Mouse (Mus musculus): ENCODE data around the gene Ndufs3.
A peak's percentile ranks its signal among the peaks of the same experiment; 100 is the strongest.

Gene Ndufs3

GRCm38 (mm10) chr2:90904076-90904855, at the start of gene Ndufs3, which contains the start of gene Kbtbd4:
TSS of gene Ndufs3 (minus strand) at chr2:90904827.
TSS of gene Kbtbd4 (plus strand) at chr2:90904740.
- peak; percentile 89 to 96 for DNase-seq (ENCODE audit: inconsistent age in 2 of 2, low spot score in 1 of 2)

- DNase-seq (ENCODE audit: inconsistent age in 2 of 2, low spot score in 1 of 2): no peak
Measured at GRCm38 (mm10) chr2:90953461-90953860, 48.8 kb upstream of the Ndufs3 start.

- peak; percentile 23 to 67 for DNase-seq (ENCODE audit: inconsistent age in 2 of 2, low spot score in 1 of 2)
Measured at GRCm38 (mm10) chr2:90950582-90951194, 46.1 kb upstream of the Ndufs3 start.

GRCm38 (mm10) chr2:90950149-90950548, 45.5 kb upstream of the Ndufs3 start:
- peak in 1 of 2 experiments; percentile 43 for DNase-seq (ENCODE audit: inconsistent age in 2 of 2, low spot score in 1 of 2)

- DNase-seq (ENCODE audit: inconsistent age in 2 of 2, low spot score in 1 of 2): no peak
Measured at GRCm38 (mm10) chr2:90941744-90942143, 37.1 kb upstream of the Ndufs3 start.

- peak; percentile 89 to 96 for DNase-seq (ENCODE audit: inconsistent age in 2 of 2, low spot score in 1 of 2)
Measured at GRCm38 (mm10) chr2:90940233-90941229, 35.9 kb upstream of the Ndufs3 start, which contains the start of gene Celf1. TSS of gene Celf1 (plus strand) at chr2:90940382.

GRCm38 (mm10) chr2:90939750-90940149, 35.1 kb upstream of the Ndufs3 start:
- DNase-seq (ENCODE audit: inconsistent age in 2 of 2, low spot score in 1 of 2): no peak

- DNase-seq (ENCODE audit: inconsistent age in 2 of 2, low spot score in 1 of 2): no peak
Measured at GRCm38 (mm10) chr2:90938362-90938761, 33.7 kb upstream of the Ndufs3 start.

- DNase-seq (ENCODE audit: inconsistent age in 2 of 2, low spot score in 1 of 2): no peak
Measured at GRCm38 (mm10) chr2:90932273-90932672, 27.6 kb upstream of the Ndufs3 start.

- no peak for DNase-seq (ENCODE audit: inconsistent age in 2 of 2, low spot score in 1 of 2)
Measured at GRCm38 (mm10) chr2:90931829-90932228, 27.2 kb upstream of the Ndufs3 start.

- DNase-seq (ENCODE audit: inconsistent age in 2 of 2, low spot score in 1 of 2): no peak
Measured at GRCm38 (mm10) chr2:90928566-90928965, 23.9 kb upstream of the Ndufs3 start.

GRCm38 (mm10) chr2:90922636-90923035, 18.0 kb upstream of the Ndufs3 start:
- DNase-seq (ENCODE audit: inconsistent age in 2 of 2, low spot score in 1 of 2): no peak

- DNase-seq (ENCODE audit: inconsistent age in 2 of 2, low spot score in 1 of 2): no peak
Measured at GRCm38 (mm10) chr2:90921178-90921577, 16.6 kb upstream of the Ndufs3 start.

GRCm38 (mm10) chr2:90917999-90918698, 13.5 kb upstream of the Ndufs3 start:
- peak; percentile 29 to 68 for DNase-seq (ENCODE audit: inconsistent age in 2 of 2, low spot score in 1 of 2)

- DNase-seq (ENCODE audit: inconsistent age in 2 of 2, low spot score in 1 of 2): peak; percentile 77 to 93
Measured at GRCm38 (mm10) chr2:90917233-90917998, 12.8 kb upstream of the Ndufs3 start.

- no peak for DNase-seq (ENCODE audit: inconsistent age in 2 of 2, low spot score in 1 of 2)
Measured at GRCm38 (mm10) chr2:90916560-90917232, 12.1 kb upstream of the Ndufs3 start.

GRCm38 (mm10) chr2:90915516-90915915, 10.9 kb upstream of the Ndufs3 start:
- no peak for DNase-seq (ENCODE audit: inconsistent age in 2 of 2, low spot score in 1 of 2)

GRCm38 (mm10) chr2:90913671-90914070, 9.0 kb upstream of the Ndufs3 start:
- DNase-seq (ENCODE audit: inconsistent age in 2 of 2, low spot score in 1 of 2): peak; percentile 41 to 80

GRCm38 (mm10) chr2:90911668-90912067, 7.0 kb upstream of the Ndufs3 start:
- DNase-seq (ENCODE audit: inconsistent age in 2 of 2, low spot score in 1 of 2): no peak

Measured in adrenal gland, adult (tissue).